Mouse (Mus musculus): ENCODE results near the gene Supv3l1. TPM values are rescaled to one million over a fixed set of nuclear protein-coding genes. Genes with fewer than 3 reads are reported as not detected.
"Not testable (repeated sequence)": the region's sequence is repeated elsewhere in the genome, so short reads cannot be mapped to it uniquely, and the experiment has no call there.

Gene Supv3l1
- polyA plus RNA-seq, 1 experiment from 2014 or later: 23.3 TPM

GRCm38 (mm10) chr10:62452001-62452400 is 2.5 kb upstream of the Supv3l1 start:
- H3K4me3 ChIP-seq (replicated peaks); H3K27me3 ChIP-seq; H3K9me3 ChIP-seq; H3K4me2 ChIP-seq (replicated peaks); ATAC-seq; H3K9ac ChIP-seq (replicated peaks); H3K27ac ChIP-seq: not testable (repeated sequence)
- peaks cover 29% of the 10 kb centered on the region for H3K36me3 ChIP-seq
- peaks cover 21% of the 10 kb centered on the region for H3K4me1 ChIP-seq (replicated peaks)
- whole genome bisulfite sequencing: 76% methylated on average over 11 of the region's 11 CpGs

- Histone ChIP-seq H3K4me2 (replicated peaks) (peak overlapping the region; percentile 77), H3K4me3 (replicated peaks) (peak overlapping the region; percentile 75), H3K9ac (replicated peaks) (peak overlapping the region; percentile 91), H3K9me3 (no peaks in the 10 kb centered on the region), H3K4me1 (replicated peaks) (peaks cover 21% of the 10 kb centered on the region), H3K27ac (peak overlapping the region; percentile 88), H3K27me3 (no peaks in the 10 kb centered on the region), H3K36me3 (peaks cover 31% of the 10 kb centered on the region)
- no peak for ATAC-seq
- 41% methylated on average over 18 of the region's 18 CpGs for WGBS
These were observed 722 bp upstream of the Supv3l1 start for GRCm38 (mm10) chr10:62450280-62450640.

- ATAC-seq: no peak
- Histone ChIP-seq H3K9me3 (no peaks in the 10 kb centered on the region), H3K4me3 (replicated peaks) (no peak overlapping the region), H3K36me3 (peaks cover 78% of the 10 kb centered on the region), H3K27ac (no peak overlapping the region), H3K27me3 (no peaks in the 10 kb centered on the region), H3K4me2 (replicated peaks) (no peak overlapping the region), H3K9ac (replicated peaks) (no peak overlapping the region), H3K4me1 (replicated peaks) (no peaks in the 10 kb centered on the region)
- 92% methylated on average over 5 of the region's 5 CpGs for whole genome bisulfite sequencing
These were observed 19.1 kb downstream of the Supv3l1 start for GRCm38 (mm10) chr10:62430427-62430826.

GRCm38 (mm10) chr10:62425081-62425871 is 24.3 kb downstream of the Supv3l1 start:
- Histone ChIP-seq H3K9ac (replicated peaks) (no peak overlapping the region), H3K36me3 (peaks cover 27% of the 10 kb centered on the region), H3K27ac (no peak overlapping the region), H3K4me2 (replicated peaks) (no peak overlapping the region), H3K4me3 (replicated peaks) (no peak overlapping the region), H3K27me3 (no peaks in the 10 kb centered on the region), H3K9me3 (no peaks in the 10 kb centered on the region), H3K4me1 (replicated peaks) (no peaks in the 10 kb centered on the region)
- ATAC-seq: 0 out of 2 replicates have a peak, but pooled peaks have one; percentile 30
- 48% methylated on average over 9 of the region's 9 CpGs for WGBS

GRCm38 (mm10) chr10:62422255-62422654 is 27.3 kb downstream of the Supv3l1 start, which contains the start of gene Hkdc1:
Gene Hkdc1 (minus strand): TSS chr10:62422491.
- Histone ChIP-seq H3K9me3 (no peaks in the 10 kb centered on the region), H3K36me3 (no peaks in the 10 kb centered on the region), H3K27me3 (no peaks in the 10 kb centered on the region), H3K4me3 (replicated peaks) (no peak within 1 kb of the TSS), H3K27ac (no peak within 1 kb of the TSS), H3K9ac (replicated peaks) (no peak within 1 kb of the TSS), H3K4me2 (replicated peaks) (no peak within 1 kb of the TSS), H3K4me1 (replicated peaks) (no peaks in the 10 kb centered on the region)
- WGBS: 53% methylated on average over 15 of the region's 15 CpGs
- no peak for ATAC-seq

- H3K9me3 ChIP-seq: no peaks in the 10 kb centered on the region
- H3K4me2 ChIP-seq (replicated peaks): no peak overlapping the region
- no peak overlapping the region for H3K9ac ChIP-seq (replicated peaks)
- no peak for ATAC-seq
- H3K36me3 ChIP-seq: no peaks in the 10 kb centered on the region
- 87% methylated on average over 3 of the region's 3 CpGs for WGBS
- H3K27me3 ChIP-seq: no peaks in the 10 kb centered on the region
- H3K4me3 ChIP-seq (replicated peaks): no peak overlapping the region
- no peak overlapping the region for H3K27ac ChIP-seq
- no peaks in the 10 kb centered on the region for H3K4me1 ChIP-seq (replicated peaks)
These were observed 28.4 kb downstream of the Supv3l1 start for GRCm38 (mm10) chr10:62421127-62421526.

- WGBS: 82% methylated on average over 6 of the region's 6 CpGs
- no peaks in the 10 kb centered on the region for H3K36me3 ChIP-seq
- H3K4me3 ChIP-seq (replicated peaks): no peak overlapping the region
- ATAC-seq: no peak
- H3K4me1 ChIP-seq (replicated peaks): no peaks in the 10 kb centered on the region
- H3K9ac ChIP-seq (replicated peaks): no peak overlapping the region; the same call in 1 of the 2 replicates
- H3K27me3 ChIP-seq: no peaks in the 10 kb centered on the region
- H3K9me3 ChIP-seq: no peaks in the 10 kb centered on the region
- no peak overlapping the region for H3K4me2 ChIP-seq (replicated peaks)
- no peak overlapping the region for H3K27ac ChIP-seq
These were observed 29.1 kb downstream of the Supv3l1 start for GRCm38 (mm10) chr10:62420399-62420798.

- no peak for ATAC-seq
- 89% methylated on average over 5 of the region's 5 CpGs for WGBS
- no peak overlapping the region for H3K9ac ChIP-seq (replicated peaks)
These were observed 30.1 kb downstream of the Supv3l1 start for GRCm38 (mm10) chr10:62419422-62419821.

GRCm38 (mm10) chr10:62418831-62419356 is 30.6 kb downstream of the Supv3l1 start:
- 67% methylated on average over 7 of the region's 7 CpGs for WGBS
- Histone ChIP-seq H3K9me3 (no peaks in the 10 kb centered on the region), H3K27ac (no peak overlapping the region), H3K36me3 (no peaks in the 10 kb centered on the region), H3K9ac (replicated peaks) (no peak overlapping the region), H3K4me3 (replicated peaks) (no peak overlapping the region), H3K4me2 (replicated peaks) (no peak overlapping the region), H3K27me3 (no peaks in the 10 kb centered on the region), H3K4me1 (replicated peaks) (no peaks in the 10 kb centered on the region)
- no peak for ATAC-seq

More at GRCm38 (mm10) chr10:62419422-62419821, 30.1 kb downstream of the Supv3l1 start:
- no peaks in the 10 kb centered on the region for H3K9me3 ChIP-seq
- H3K4me2 ChIP-seq (replicated peaks): no peak overlapping the region
- H3K4me3 ChIP-seq (replicated peaks): no peak overlapping the region
- H3K36me3 ChIP-seq: no peaks in the 10 kb centered on the region
- H3K27me3 ChIP-seq: no peaks in the 10 kb centered on the region
- H3K27ac ChIP-seq: no peak overlapping the region
- H3K4me1 ChIP-seq (replicated peaks): no peaks in the 10 kb centered on the region

- ATAC-seq: no peak
- Histone ChIP-seq H3K27ac (no peak overlapping the region), H3K4me3 (replicated peaks) (no peak overlapping the region), H3K27me3 (no peaks in the 10 kb centered on the region), H3K9me3 (no peaks in the 10 kb centered on the region), H3K4me1 (replicated peaks) (no peaks in the 10 kb centered on the region), H3K4me2 (replicated peaks) (no peak overlapping the region), H3K9ac (replicated peaks) (no peak overlapping the region), H3K36me3 (no peaks in the 10 kb centered on the region)
- 44% methylated on average over 4 of the region's 4 CpGs for WGBS
These were observed 35.9 kb downstream of the Supv3l1 start for GRCm38 (mm10) chr10:62413606-62413982.

- Histone ChIP-seq H3K9me3 (no peaks in the 10 kb centered on the region), H3K4me2 (replicated peaks) (no peak overlapping the region), H3K36me3 (no peaks in the 10 kb centered on the region), H3K4me1 (replicated peaks) (no peaks in the 10 kb centered on the region), H3K27ac (no peak overlapping the region), H3K27me3 (no peaks in the 10 kb centered on the region), H3K9ac (replicated peaks) (no peak overlapping the region), H3K4me3 (replicated peaks) (no peak overlapping the region)
- 37% methylated on average over 8 of the region's 8 CpGs for WGBS
- no peak for ATAC-seq
These were observed 36.5 kb downstream of the Supv3l1 start for GRCm38 (mm10) chr10:62412906-62413605.

Data from midbrain, embryonic 13.5 days (tissue).